Mouse (Mus musculus) liver, adult 2 months (tissue): ENCODE measurements at regions not wholly inside any gene's neighbourhood (a gene's known extent, or its start where the extent isn't known, plus 50 kb on each side); places are given as distances from the start of the nearest gene placed in this dataset.

Experiments
- DNase-seq: peaks from one replicate; pipeline ENCODE4 v3.0.0-alpha.2; 2011; ENCODE audit warnings: low read depth, low spot score; ENCODE audit errors: extremely low read depth
- H3K27ac ChIP-seq: fragments of 200-500 bp; replicated peaks from 2 replicates; pipeline ENCODE4 v1.5.1; 2012; ENCODE audit warnings: low read depth, mild to moderate bottlenecking, control low read depth, inconsistent platforms, low read length; ENCODE audit not compliant: insufficient read depth
- H3K27me3 ChIP-seq: fragments of 200-500 bp; 2 replicates; pipeline ENCODE4 v1.6.1; 2012; ENCODE audit warnings: mild to moderate bottlenecking, moderate library complexity, low read length, inconsistent platforms; ENCODE audit not compliant: control insufficient read depth, insufficient read depth
- H3K36me3 ChIP-seq: fragments of 200-500 bp; 2 replicates; pipeline ENCODE4 v1.6.1; 2012; ENCODE audit warnings: low read length, inconsistent platforms; ENCODE audit not compliant: control insufficient read depth, insufficient read depth
- H3K4me1 ChIP-seq: fragments of 200-500 bp; 2 replicates; pipeline ENCODE4 v1.6.1; 2011; ENCODE audit warnings: low read length; ENCODE audit not compliant: control insufficient read depth, insufficient read depth
- H3K4me3 ChIP-seq: fragments of 200-500 bp; 2 replicates; pipeline ENCODE4 v1.5.1; 2011; ENCODE audit warnings: low read depth, mild to moderate bottlenecking, control low read depth, low read length, moderate library complexity; ENCODE audit not compliant: insufficient read depth
- H3K79me2 ChIP-seq: fragments of 200-500 bp; 2 replicates; pipeline ENCODE4 v1.6.1; 2012; ENCODE audit warnings: inconsistent platforms, mild to moderate bottlenecking, low read length, moderate library complexity; ENCODE audit not compliant: control insufficient read depth, insufficient read depth
- H3K9ac ChIP-seq: fragments of 200-500 bp; 2 replicates; pipeline ENCODE4 v1.6.1; 2012; ENCODE audit warnings: low read depth, mild to moderate bottlenecking, control low read depth, inconsistent platforms, low read length
- CTCF ChIP-seq: fragments of 200-500 bp; IDR thresholded peaks from 2 replicates; pipeline ENCODE4 v1.5.1; 2011; ENCODE audit warnings: low read depth, low read length, control low read depth
- POLR2A ChIP-seq: fragments of 200-500 bp; IDR thresholded peaks from 2 replicates; pipeline ENCODE4 v1.6.1; 2011; ENCODE audit warnings: low read length, control low read depth; ENCODE audit not compliant: insufficient read depth; ENCODE audit errors: extremely low read depth
- WGBS: fragments of 180-500 bp; shearing (Covaris S2); methylation state at CpG from one replicate; pipeline ENCODE4 v1.1.7; 2018; 5-methylcytosine and 5-hydroxymethylcytosine counted together

DNA sequence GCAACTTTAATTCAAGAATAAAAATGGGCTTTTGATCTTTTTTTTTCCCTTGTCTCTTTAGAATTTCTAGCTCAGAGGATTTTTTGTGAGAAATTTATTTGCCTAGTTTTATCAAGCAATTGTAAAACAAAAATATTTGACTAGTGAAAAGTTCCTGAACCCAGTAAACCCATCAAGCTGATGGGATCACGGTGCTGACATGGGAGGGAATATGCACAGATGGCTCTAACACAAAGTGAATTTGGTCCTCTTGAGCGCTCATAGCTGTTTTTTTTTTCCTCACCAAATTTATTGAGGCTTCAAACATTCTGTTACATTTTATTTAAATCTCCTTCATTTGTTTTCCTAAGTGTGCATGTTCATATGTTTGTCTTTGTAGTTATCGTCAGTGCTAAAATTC is 101.1 kb downstream of the Qpct start:
- Histone ChIP-seq H3K4me3 (no peak overlapping the region), H3K27ac (no peak overlapping the region), H3K79me2 (no peaks in the 10 kb centered on the region), H3K4me1 (no peaks in the 10 kb centered on the region), H3K27me3 (no peaks in the 10 kb centered on the region), H3K36me3 (no peaks in the 10 kb centered on the region), H3K9ac (no peak overlapping the region)
- TF ChIP-seq CTCF, result no peak
- no peak for TF ChIP-seq POLR2A
- no peak for DNase-seq
- WGBS, result 84% methylated on average over 3 of the region's 3 CpGs

DNA sequence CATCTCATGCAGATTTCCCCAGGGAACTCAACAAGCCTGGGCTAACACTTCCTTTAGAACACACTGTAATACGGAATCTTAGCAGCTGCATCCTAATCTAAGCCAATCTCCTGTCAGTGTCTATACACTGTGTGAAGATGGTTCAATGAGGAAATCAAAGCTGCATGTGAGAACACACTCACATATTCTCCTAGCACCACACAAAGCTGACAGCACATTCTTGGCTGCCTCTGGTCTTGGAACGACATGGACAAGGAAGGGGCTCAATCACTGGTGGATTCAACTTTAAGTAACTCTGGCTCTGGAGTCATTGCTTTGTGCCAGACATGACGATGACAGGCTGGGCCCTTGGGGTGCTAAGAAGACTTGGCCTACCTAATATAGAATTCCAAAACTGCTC is 96.2 kb downstream of the Qpct start:
- Histone ChIP-seq H3K36me3 (no peaks in the 10 kb centered on the region), H3K9ac (no peak overlapping the region), H3K27ac (no peak overlapping the region), H3K27me3 (no peaks in the 10 kb centered on the region), H3K4me1 (no peaks in the 10 kb centered on the region), H3K79me2 (no peaks in the 10 kb centered on the region), H3K4me3 (no peak overlapping the region)
- TF ChIP-seq POLR2A (no peak), CTCF (no peak)
- no peak for DNase-seq
- WGBS, result 75% methylated on average over 3 of the region's 3 CpGs

- no peak overlapping the region for H3K27ac ChIP-seq
- H3K36me3 ChIP-seq, result no peaks in the 10 kb centered on the region
- no peak overlapping the region for H3K9ac ChIP-seq
- WGBS, result 62% methylated on average over 2 of the region's 2 CpGs
- H3K4me3 ChIP-seq, result no peak overlapping the region
- H3K4me1 ChIP-seq, result no peaks in the 10 kb centered on the region
- TF ChIP-seq POLR2A (no peak), CTCF (no peak)
- no peaks in the 10 kb centered on the region for H3K79me2 ChIP-seq
- no peaks in the 10 kb centered on the region for H3K27me3 ChIP-seq
- DNase-seq, result no peak
Observed at GRCm38 (mm10) chr17:79144913-79145625, 93.4 kb downstream of the Qpct start.

DNA sequence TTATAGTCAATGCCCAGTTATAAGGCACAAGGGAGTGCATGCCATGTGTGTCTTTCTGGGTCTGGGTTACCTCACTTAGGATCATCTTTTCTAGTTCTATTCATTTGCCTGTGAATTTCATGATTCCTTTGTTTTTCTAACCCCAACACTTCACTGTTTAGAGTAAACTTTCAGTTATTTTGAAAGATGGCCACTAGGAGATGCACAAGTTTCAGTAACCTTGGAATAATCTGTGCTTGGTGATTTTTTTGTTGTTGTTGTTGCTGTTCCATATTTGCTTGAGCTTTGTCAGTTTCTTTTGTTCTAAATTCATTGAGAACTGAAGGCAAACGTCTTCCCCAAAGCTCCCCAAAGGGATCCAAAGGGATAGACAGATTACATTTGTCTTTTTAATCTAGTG is 91.3 kb downstream of the Qpct start:
- Histone ChIP-seq H3K9ac (no peak overlapping the region), H3K36me3 (no peaks in the 10 kb centered on the region), H3K4me1 (no peaks in the 10 kb centered on the region), H3K79me2 (no peaks in the 10 kb centered on the region), H3K4me3 (no peak overlapping the region), H3K27ac (no peak overlapping the region), H3K27me3 (no peaks in the 10 kb centered on the region)
- 24% methylated on average over 1 of the region's 1 CpGs for WGBS
- no peak for TF ChIP-seq POLR2A
- TF ChIP-seq CTCF, result no peak
- DNase-seq, result no peak
